Mouse (Mus musculus) gastrocnemius, postnatal 10 days (tissue): ENCODE data around the gene Pparg. TPM values are rescaled to one million over a fixed set of nuclear protein-coding genes. Genes with fewer than 3 reads are reported as not detected.

Experiments used
- DNase-seq: peaks from one replicate; pipeline ENCODE4 v3.0.0; 2021; ENCODE audit warnings: mixed read lengths
- long read RNA-seq, 2 experiments: library from polyadenylated mRNA; stranded (forward); transcript quantifications; one replicate each; pipeline ENCODE4 v2.0.0; 2021
- total RNA-seq, 2 experiments: library from RNA; stranded (reverse); gene quantifications; 2 replicates each; pipeline ENCODE4 v1.2.3; 2021

Gene Pparg
- 1 to 10 TPM; 4.8 to 5.0 TPM for total RNA-seq
- long read RNA-seq, experiment 1, partial matches to known transcripts, result 0 of 5 reads
- long read RNA-seq, experiment 1, other reads (novel, unspliced or antisense), result 3 of 5 reads
- long read RNA-seq, experiment 2, partial matches to known transcripts, result 1 of 13 reads
- long read RNA-seq, experiment 2, other reads (novel, unspliced or antisense), result 3 of 13 reads

GRCm38 (mm10) chr6:115360776-115361605 is at the start of gene Pparg:
Gene Pparg, plus strand, starts transcription at chr6:115360951.
- DNase-seq, result peak; percentile 54

DNA sequence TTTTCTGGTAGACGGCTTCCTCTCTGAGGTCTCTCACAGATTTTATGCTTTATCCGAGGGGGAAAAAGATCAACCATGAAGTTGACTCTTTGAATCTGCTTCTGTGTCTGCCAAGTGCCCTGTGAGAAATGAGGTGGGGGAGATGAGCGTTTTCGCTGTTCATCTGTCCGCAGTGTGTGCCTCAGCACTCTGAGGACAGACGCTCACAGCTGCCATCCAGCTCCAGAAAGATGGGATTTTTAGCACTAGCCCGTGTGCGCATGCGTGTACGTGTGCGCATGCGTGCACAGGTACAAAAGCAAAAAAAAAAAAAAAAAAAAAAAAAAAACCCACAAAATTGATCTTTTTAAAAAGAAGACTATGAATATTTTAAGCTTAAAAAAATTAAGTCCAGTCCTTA is 48.0 kb upstream of the Pparg start:
- no peak for DNase-seq

DNA sequence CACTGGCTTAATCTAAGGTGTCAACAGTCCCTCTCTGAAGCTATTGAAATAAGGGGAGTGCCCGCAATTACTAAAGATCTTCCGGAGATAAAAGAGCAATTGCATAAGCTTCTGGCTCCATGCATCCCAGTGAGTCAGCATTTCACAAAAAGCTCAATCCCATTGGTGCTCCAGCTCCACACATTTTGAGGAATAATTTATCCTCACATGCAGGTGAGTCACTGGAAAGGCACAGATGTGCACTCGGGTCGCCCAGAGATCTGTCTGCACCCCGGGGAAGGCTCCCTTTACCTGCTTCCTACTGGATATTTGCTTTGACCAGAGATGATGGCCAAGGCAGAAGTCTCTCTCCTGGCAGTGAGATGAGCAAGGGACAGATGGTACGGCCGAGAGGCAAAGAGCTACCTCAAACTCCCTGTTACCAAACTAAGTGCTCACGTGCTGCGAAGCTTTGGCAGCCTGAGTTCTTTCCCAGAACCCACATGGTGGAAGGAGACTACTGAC is 47.5 kb upstream of the Pparg start:
- DNase-seq, result no peak

- DNase-seq, result no peak
These were observed 46.8 kb upstream of the Pparg start for GRCm38 (mm10) chr6:115313910-115314309.

GRCm38 (mm10) chr6:115315770-115316169 is 45.0 kb upstream of the Pparg start:
- no peak for DNase-seq

- DNase-seq, result peak; percentile 12
These were observed 43.9 kb upstream of the Pparg start for GRCm38 (mm10) chr6:115316811-115317221.

GRCm38 (mm10) chr6:115318811-115319210 is 41.9 kb upstream of the Pparg start:
- no peak for DNase-seq

DNA sequence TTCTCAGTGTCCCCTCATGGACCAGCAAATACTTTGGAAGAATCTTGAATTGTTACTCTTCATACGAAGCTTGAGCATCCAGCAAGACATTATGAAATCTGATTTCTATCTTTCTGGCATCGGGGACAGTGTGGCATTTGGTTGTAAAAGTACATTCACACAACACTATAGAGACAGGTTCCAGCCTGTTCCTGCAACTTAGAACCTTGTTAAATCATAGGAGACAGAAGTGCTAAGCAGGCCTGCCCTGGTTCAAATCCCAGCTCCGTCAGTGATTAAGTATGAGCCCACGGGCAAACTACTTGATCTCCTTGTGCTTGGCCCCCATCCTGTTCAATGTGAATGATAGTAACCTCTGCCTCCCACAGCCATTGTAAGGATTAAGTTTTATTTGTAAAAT is 41.1 kb upstream of the Pparg start:
- DNase-seq, result no peak

DNA sequence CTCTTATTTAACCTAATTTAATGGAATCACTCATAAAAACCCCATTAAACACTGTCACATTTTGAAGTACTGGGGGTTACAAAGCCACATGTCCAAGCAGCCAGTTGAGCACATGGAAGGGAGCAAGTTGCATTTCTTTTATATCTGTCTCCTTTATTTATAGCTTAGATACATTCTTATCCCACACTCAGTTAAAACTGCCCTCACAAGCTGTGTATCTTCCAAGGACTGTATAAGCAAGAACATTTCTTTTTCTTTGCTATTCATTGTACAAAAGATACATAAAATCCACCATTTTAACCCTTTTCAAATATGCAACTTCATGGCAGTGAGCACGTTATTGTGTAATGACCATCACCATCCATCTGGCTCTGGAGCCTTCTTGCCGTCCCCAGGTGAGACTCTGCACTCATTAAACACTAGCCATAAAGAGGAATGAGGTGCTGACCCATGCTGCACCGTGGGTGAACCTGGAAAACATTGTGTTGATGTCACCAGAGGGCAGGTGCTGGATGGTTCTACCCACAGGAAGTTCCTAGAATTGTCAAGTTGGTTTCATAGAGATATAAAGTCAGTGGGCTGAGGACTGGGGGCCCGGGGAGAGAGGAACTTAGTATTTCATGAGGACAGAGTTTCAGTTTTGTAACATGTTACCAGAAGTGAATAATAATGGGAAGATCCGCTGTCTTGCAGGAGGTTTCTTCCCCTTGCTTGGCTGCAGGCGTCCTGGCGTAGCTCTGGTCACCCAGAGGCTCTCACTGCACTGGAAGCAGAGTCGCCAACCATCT is 39.6 kb upstream of the Pparg start:
- DNase-seq, result no peak

- DNase-seq, result no peak
These were observed 38.8 kb upstream of the Pparg start for GRCm38 (mm10) chr6:115321883-115322351.

DNA sequence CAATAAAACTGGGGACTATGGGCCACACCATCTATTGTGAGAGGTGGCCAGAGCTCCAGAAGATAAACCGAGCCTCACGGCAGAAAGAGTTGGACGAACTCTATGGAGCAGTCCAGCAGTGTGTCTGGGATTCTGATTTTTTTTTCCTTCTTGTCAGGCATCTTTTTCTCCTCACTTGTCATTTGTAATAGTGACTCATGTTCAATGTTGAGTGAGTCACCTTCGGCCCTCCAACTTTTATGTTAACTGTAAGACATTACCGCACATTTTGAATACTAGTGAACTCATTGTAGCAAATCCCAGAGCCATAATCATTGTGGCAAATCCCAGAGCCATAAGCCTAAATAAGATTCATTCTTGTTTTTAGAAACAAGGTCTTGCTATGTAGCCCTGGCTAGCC is 37.8 kb upstream of the Pparg start:
- DNase-seq, result no peak

GRCm38 (mm10) chr6:115330964-115331363 is 29.8 kb upstream of the Pparg start:
- no peak for DNase-seq

DNA sequence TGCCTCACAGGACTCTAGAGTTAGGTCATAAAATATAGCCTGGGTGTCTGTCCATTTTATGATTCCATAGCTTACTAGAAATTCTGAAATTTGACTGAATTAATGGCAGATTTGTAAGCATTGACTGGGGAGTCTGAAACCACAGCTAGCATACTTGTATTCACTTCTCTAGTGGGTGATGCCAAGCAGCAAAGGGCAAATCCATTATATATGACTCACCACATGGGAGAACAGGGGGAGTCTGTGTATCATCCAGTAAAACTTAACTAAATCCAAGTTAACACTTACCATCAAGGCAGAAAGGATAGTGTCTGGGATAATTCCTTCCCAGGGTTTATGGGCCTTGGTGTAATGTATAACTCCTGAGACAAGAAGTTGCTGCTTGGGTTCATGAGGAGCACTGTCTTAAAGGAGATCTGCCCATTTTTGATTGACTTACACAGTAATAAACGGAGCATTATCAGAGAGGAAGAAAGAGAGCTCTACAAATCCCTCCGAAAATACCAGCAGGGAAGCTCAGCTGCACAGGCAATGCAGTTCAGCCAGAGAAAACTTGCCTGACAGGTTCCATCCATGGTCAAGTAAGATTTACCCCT is 27.6 kb upstream of the Pparg start:
- no peak for DNase-seq

- no peak for DNase-seq
These were observed 25.2 kb upstream of the Pparg start for GRCm38 (mm10) chr6:115335536-115335935.

- DNase-seq, result no peak
These were observed 20.7 kb upstream of the Pparg start for GRCm38 (mm10) chr6:115340084-115340483.

DNA sequence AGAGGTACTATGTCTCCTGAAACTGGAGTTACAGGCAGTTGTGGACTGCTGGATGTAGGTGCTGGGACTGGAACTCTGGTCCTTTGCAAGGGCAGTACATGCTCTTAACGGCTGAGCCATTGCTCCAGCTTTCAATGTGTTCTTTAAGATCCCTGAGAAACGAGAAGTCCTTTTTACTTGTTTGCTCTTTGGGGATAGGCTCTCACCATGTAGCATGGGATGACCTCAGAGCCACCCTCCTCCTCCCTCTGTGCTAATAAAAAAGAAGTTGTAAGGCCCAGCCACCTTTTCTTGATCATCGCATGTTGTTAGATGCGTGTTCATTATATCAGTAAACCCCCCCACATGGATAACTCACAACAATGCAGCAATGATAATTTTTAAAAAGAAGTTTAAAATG is 17.7 kb upstream of the Pparg start:
- no peak for DNase-seq

DNA sequence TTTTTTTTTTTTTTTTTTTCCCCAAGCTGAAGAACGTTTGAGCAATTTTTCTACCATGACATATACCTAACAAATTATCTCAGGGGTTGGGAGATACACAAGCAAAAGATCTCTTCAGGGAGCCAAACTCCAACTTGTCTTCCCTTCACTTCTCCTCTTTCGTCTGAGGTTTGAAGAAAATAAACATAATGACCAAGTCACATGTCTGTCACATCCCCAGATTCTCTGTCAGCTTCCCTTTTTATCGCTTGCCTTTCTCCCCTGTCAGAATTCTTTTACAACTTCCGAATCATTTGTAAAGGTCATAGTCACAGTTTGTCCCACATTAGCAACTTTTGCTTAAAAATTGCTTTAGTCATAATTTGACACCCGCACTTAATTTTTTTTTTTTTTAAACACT is 17.2 kb upstream of the Pparg start:
- DNase-seq, result no peak

DNA sequence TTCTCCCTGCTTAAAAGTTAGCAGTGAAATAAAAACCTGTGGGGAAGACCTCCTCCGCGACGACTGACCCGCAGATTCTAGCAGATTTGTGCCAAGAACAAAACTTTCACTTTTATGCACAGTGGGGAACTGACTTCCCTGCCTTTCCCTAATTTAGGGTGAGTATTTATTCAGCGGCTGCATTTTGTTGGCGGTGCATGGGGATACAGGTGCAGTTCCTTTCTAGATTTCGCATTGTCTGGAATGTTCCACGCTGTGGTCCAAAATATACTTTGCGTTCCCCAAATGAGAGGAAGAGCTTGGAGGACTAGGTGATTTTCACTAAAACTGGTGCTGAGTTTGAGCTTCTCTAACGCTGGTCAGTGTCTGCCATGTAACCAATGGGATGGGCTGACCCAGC is 16.6 kb upstream of the Pparg start:
- DNase-seq, result no peak

DNA sequence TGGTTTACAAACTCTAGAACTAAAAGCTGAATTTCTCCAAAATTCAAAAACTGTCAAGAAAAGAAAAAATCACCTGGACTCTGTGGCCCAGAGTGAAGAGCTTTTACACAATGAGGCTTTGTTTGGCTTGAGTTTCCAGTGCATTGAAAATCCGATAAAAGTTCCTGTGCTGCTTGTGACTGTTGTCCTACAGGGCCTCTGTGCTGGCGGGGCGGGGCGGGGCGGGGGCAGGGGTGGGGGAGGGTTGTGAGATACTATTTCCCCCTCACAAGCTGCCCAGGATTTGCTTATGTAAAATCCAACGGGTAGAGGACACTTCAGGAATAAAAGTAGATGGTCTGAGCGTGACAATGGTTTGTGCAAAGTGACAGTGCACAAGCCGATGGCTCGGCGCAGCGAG is 16.2 kb upstream of the Pparg start:
- DNase-seq, result no peak

DNA sequence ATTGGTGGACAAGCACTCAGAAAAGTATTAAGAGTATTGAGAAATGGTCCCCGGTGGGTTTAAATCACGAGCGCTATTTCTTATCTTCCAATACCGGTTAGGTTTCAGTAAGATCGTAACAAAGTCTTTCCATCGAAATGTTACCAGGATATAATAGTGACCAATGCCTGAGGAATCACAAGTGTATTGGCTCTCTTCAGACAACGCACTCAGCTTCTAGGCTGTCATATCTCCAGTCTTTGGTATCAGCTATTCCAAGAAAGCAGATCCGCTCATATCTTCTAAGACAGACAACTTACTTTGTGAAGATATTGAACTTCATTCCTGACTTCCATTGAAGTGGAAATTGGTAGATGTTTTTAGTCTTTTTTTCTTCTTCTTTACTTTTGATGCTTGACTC is 15.7 kb upstream of the Pparg start:
- no peak for DNase-seq

DNA sequence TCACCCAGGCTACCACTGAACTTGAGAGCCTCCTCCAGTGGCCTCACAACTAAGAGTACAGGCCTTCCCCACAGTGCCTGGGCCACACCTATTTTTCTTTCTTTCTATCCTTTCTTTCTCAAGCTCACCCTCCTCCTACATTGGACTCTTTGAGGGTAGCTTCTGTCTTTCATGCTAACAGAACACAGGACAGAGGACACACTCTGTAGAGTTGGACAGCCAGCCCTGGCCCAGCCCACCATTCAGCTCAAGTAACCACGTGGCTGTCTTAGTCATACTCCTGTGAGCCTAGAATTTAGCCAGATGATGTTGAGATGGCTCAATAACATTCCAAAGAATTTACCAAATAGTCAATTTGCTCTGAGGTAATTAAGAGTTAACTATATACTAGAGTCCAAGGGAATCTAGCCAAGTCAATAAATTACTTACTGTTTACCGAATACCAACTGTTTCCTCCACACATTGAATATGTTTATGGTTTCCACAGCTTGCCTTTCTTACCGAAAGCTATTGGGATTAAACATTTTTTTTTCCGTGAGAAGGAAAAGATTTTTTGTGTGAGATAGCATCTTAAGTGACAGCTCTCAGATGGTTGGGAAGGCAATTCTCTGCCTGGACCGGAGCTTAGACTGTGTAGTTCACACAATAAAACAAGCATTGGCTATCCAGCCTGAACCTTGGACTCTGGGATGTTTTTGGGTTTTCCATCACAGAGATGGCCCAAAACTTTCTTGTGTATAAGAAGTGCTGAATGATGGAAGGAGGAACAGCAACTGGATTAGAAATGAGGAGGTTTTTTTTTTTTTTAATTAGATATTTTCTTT is 10.9 kb upstream of the Pparg start:
- DNase-seq, result no peak
